Mouse (Mus musculus): Measurements from ENCODE around the gene Tsku. TPM values are rescaled to one million over a fixed set of nuclear protein-coding genes. Genes with fewer than 3 reads are reported as not detected.

Tsku gene
- total RNA-seq, 2 experiments from 2014 or later, result 2.9 to 3.4 TPM

DNA sequence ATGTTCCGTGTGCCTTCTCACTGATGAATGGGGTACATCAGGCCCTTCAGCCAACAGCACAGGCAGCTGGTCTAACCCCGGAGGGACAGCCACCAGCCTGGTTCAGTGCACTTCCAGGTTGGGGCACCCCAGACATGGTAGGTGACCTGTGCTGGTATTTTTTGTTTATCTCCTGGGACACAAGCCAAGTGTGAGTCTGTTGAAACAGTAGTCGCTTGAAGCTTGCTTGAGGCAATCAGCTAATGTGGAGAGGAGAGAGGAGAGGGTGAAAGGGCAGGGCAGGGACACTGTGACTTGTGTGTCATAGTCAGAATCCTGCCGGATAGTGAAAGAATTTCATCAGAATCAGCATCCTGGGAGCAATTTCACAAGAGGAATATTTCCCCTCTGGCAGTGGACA is 22.2 kb upstream of the Tsku start:
- no peak for TF ChIP-seq CTCF (IDR thresholded peaks at IDR 0.05)
- intact Hi-C loops (cut with DNase I), result no loop called here
- Histone ChIP-seq H3K27ac (no peak overlapping the region), H3K4me3 (no peak overlapping the region)
- no peak for DNase-seq (ENCODE audit: extremely low spot score in 1 of 2, low spot score in 2 of 2)

- intact Hi-C loops (cut with DNase I), result no loop called here
- no peak for TF ChIP-seq CTCF (IDR thresholded peaks at IDR 0.05)
- Histone ChIP-seq H3K4me3 (no peak overlapping the region), H3K27ac (no peak overlapping the region)
- DNase-seq (ENCODE audit: extremely low spot score in 1 of 2, low spot score in 2 of 2), result no peak
Observed at GRCm38 (mm10) chr7:98382784-98383183, 21.7 kb upstream of the Tsku start.

GRCm38 (mm10) chr7:98380224-98380925 is 19.2 kb upstream of the Tsku start:
- H3K27ac ChIP-seq, result no peak overlapping the region
- intact Hi-C loops (cut with DNase I), result no loop called here
- no peak for TF ChIP-seq CTCF (IDR thresholded peaks at IDR 0.05)

DNA sequence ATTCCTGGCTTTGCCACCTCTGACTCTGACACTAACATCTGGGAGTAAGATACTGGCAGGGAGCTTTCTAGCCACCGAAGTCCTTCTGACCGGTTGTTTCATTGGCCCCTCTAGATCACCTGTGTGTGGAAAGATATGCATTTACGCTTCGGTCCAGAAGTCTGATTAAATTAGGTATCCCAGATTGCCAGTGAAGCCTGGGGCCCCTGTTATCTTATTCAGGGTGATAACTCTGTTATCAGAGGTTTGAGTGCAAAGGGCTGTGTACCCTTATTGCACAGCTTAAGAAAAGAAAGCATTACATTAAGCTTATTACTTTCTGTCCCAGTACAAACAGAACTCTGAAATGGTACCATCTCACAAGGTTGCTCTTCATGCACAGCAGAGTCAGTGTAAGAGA is 18.1 kb upstream of the Tsku start:
- intact Hi-C loops (cut with DNase I), result no loop called here
- no peak for DNase-seq (ENCODE audit: extremely low spot score in 1 of 2, low spot score in 2 of 2)
- Histone ChIP-seq H3K27ac (no peak overlapping the region), H3K4me3 (no peak overlapping the region)
- TF ChIP-seq CTCF (IDR thresholded peaks at IDR 0.05), result no peak

More at GRCm38 (mm10) chr7:98380224-98380925, 19.2 kb upstream of the Tsku start:
- DNase-seq (ENCODE audit: extremely low spot score in 1 of 2, low spot score in 2 of 2), result no peak
- H3K4me3 ChIP-seq, result no peak overlapping the region

- no peak overlapping the region for H3K4me3 ChIP-seq
- no peak for DNase-seq (ENCODE audit: extremely low spot score in 1 of 2, low spot score in 2 of 2)
- intact Hi-C loops (cut with DNase I), result no loop called here
- no peak overlapping the region for H3K27ac ChIP-seq
- TF ChIP-seq CTCF (IDR thresholded peaks at IDR 0.05), result no peak
Observed at GRCm38 (mm10) chr7:98377257-98377656, 16.1 kb upstream of the Tsku start.

DNA sequence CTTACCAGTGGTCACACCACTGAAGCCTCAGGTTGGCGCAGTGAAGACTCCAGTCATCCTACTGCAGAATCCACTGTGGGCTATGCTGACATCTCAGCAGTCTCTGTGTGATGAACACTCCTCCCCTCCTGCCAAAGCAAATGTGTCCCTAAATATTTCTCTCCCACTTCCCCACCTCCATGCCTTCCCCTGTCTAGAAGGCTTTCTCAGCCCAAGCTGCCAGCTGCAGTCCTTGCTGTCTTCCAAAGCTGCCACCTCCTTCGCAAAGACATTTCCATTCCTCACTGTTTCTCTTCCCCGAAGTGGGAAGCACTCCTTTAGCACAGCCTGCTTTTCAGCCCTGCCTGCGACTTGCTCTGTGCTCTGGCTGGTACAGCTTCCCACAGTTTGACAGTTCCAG is 10.0 kb upstream of the Tsku start:
- no peak for TF ChIP-seq CTCF (IDR thresholded peaks at IDR 0.05)
- DNase-seq (ENCODE audit: extremely low spot score in 1 of 2, low spot score in 2 of 2), result peak; percentile 63 to 64
- H3K4me3 ChIP-seq, result no peak overlapping the region
- no peak overlapping the region; the same call in 1 of the 2 replicates for H3K27ac ChIP-seq
- intact Hi-C loops (cut with DNase I), result no loop called here

DNA sequence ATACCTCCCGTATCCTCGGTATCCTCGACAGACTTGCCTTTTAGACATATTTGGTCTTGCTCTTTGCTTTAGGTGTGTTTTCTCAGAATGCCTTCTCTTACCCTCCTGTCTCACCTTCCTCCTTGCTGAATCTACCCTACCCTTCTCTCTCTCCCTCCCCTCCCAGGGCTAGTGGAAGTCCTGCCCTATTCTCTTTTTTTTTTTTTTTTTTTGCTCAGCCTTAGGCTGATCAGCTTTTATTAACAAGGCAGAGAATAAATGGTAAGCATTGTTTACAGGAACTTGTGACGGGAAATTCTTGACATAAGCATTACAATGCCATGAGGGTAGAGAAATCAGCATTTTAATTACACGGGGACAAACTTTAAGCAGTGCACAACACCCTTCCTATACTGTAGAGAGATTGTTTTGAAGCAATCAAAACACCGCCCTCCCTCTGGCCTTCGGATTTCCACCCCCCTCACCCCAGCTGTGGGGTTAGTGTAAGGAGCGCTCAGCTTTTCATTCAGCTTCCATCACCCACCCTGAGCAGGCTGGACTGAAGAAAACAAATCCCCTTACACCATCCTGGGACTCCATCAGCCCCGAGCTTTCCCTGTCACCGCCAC is 8.7 kb upstream of the Tsku start:
- no peak for DNase-seq (ENCODE audit: extremely low spot score in 1 of 2, low spot score in 2 of 2)
- intact Hi-C loops (cut with DNase I), result no loop called here
- TF ChIP-seq CTCF (IDR thresholded peaks at IDR 0.05), result no peak

DNA sequence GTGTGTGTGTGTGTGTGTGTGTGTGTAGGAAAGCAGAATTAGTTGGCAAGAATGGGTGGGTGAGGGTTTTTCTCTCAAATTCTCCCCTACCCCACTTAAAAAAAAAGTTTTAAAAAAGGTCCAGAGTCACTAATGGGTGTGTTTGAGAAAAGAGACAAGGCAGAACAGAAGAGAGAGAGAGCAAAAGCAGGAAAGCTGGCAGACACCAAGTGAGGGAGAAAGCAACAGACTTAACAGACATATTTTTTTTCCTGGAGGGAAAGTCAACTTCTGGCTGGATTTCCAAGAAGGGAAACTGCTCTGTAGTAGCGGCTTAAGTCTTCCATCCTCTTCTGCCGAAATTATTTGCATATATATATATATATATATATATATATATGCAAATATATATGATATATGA is 534 bp upstream of the Tsku start:
- no peak overlapping the region for H3K4me3 ChIP-seq
- no peak for TF ChIP-seq CTCF (IDR thresholded peaks at IDR 0.05)
- no peak overlapping the region for H3K27ac ChIP-seq
- DNase-seq (ENCODE audit: extremely low spot score in 1 of 2, low spot score in 2 of 2), result no peak
- intact Hi-C loops (cut with DNase I), result no loop called here

More for the DNA sequence above, 8.7 kb upstream of the Tsku start:
- no peak overlapping the region for H3K4me3 ChIP-seq
- H3K27ac ChIP-seq, result no peak overlapping the region

- Histone ChIP-seq H3K27ac (no peak overlapping the region; the same call in 1 of the 2 replicates), H3K4me3 (peak overlapping the region; percentile 57)
- no peak for DNase-seq (ENCODE audit: extremely low spot score in 1 of 2, low spot score in 2 of 2)
- no peak for TF ChIP-seq CTCF (IDR thresholded peaks at IDR 0.05)
- intact Hi-C loops (cut with DNase I), result no loop called here
Observed at GRCm38 (mm10) chr7:98360621-98360990, 522 bp downstream of the Tsku start.

- TF ChIP-seq CTCF (IDR thresholded peaks at IDR 0.05), result no peak
- no peak for DNase-seq (ENCODE audit: extremely low spot score in 1 of 2, low spot score in 2 of 2)
- intact Hi-C loops (cut with DNase I), result no loop called here
- H3K4me3 ChIP-seq, result peak overlapping the region; percentile 57
- H3K27ac ChIP-seq, result no peak overlapping the region
Observed at GRCm38 (mm10) chr7:98359951-98360620, 1.0 kb downstream of the Tsku start.

DNA sequence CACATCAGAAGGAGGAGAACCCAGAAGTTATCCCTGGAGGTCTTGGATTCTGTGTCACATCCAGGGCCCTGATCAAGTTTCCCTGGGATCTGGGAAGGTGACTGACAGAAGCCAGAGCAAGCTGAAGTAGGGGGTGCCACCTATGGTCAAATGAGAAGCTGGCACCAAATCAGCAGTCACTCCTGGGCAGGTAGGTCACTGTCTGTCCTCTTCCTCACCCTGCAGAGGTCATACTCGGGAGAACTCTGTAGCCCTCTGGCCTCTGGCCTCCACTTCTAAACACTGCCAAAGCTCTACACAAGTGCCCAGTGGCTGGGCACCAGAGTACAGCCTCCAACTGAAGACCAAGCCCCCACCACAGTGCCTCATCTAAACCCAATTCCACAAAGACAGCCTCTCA is 3.1 kb downstream of the Tsku start:
- TF ChIP-seq CTCF (IDR thresholded peaks at IDR 0.05), result no peak
- intact Hi-C loops (cut with DNase I), result no loop called here
- DNase-seq (ENCODE audit: extremely low spot score in 1 of 2, low spot score in 2 of 2), result no peak
- Histone ChIP-seq H3K27ac (no peak overlapping the region), H3K4me3 (no peak overlapping the region)

- TF ChIP-seq CTCF (IDR thresholded peaks at IDR 0.05), result no peak
- Histone ChIP-seq H3K27ac (no peak overlapping the region), H3K4me3 (no peak overlapping the region)
- intact Hi-C loops (cut with DNase I), result no loop called here
- DNase-seq (ENCODE audit: extremely low spot score in 1 of 2, low spot score in 2 of 2), result no peak
Observed at GRCm38 (mm10) chr7:98357324-98357723, 3.8 kb downstream of the Tsku start.

All from left cerebral cortex, adult 2 months (tissue).